Mouse (Mus musculus) liver, embryonic 11.5 days (tissue): Measurements from ENCODE around the gene Asb5. TPM values are rescaled to one million over a fixed set of nuclear protein-coding genes. Genes with fewer than 3 reads are reported as not detected.

Experiments
- ATAC-seq: fragments of 200-750 bp; cut with Nextera tagmentation; replicated peaks from 2 replicates; pipeline ENCODE4 v1.8.0; 2017; ENCODE audit warnings: moderate number of reproducible peaks, mild to moderate bottlenecking, moderate TSS enrichment, moderate library complexity; ENCODE audit not compliant: low FRiP score
- DNase-seq: peaks from one replicate; pipeline ENCODE4 v3.0.0-alpha.2; 2017; ENCODE audit warnings: low spot score
- H3K27ac ChIP-seq: fragments of 300-500 bp; sonication (generic); 2 replicates; pipeline ENCODE4 v1.5.1; 2014; ENCODE audit warnings: mild to moderate bottlenecking, low read depth, low read length, control low read depth
- H3K27me3 ChIP-seq: fragments of 300-500 bp; sonication (generic); replicated peaks from 2 replicates; pipeline ENCODE4 v1.6.1; 2014; ENCODE audit warnings: low read length, mixed read lengths; ENCODE audit not compliant: control insufficient read depth, insufficient read depth
- H3K36me3 ChIP-seq: fragments of 300-500 bp; sonication (generic); 2 replicates; pipeline ENCODE4 v1.6.1; 2014; ENCODE audit warnings: mild to moderate bottlenecking, low read length, moderate library complexity, mixed read lengths; ENCODE audit not compliant: control insufficient read depth, insufficient read depth
- H3K4me1 ChIP-seq: fragments of 300-500 bp; sonication (generic); replicated peaks from 2 replicates; pipeline ENCODE4 v1.6.1; 2014; ENCODE audit warnings: low read length, mixed read lengths; ENCODE audit not compliant: control insufficient read depth, insufficient read depth
- H3K4me2 ChIP-seq: fragments of 300-500 bp; sonication (generic); 2 replicates; pipeline ENCODE4 v1.6.1; 2014; ENCODE audit warnings: mild to moderate bottlenecking, control low read depth, moderate library complexity
- H3K4me3 ChIP-seq: fragments of 300-500 bp; sonication (generic); 2 replicates; pipeline ENCODE4 v1.5.1; 2014; ENCODE audit warnings: low read depth, low read length, control low read depth
- H3K9ac ChIP-seq: fragments of 300-500 bp; sonication (generic); 2 replicates; pipeline ENCODE4 v1.6.1; 2014; ENCODE audit warnings: low read depth, low read length, control low read depth
- H3K9me3 ChIP-seq: fragments of 300-500 bp; sonication (generic); 2 replicates; pipeline ENCODE4 v1.6.1; 2016; ENCODE audit warnings: low read length, inconsistent platforms, mixed read lengths; ENCODE audit not compliant: control insufficient read depth
- WGBS: fragments of 180-500 bp; shearing (Covaris S2); extraction: QIAGEN DNeasy Blood & Tissue Kit; methylation state at CpG from one replicate; pipeline ENCODE4 v1.1.7; 2014; 5-methylcytosine and 5-hydroxymethylcytosine counted together
- polyA plus RNA-seq: library from polyadenylated mRNA; unstranded; fragments of >200 nt; fragmentation: Nextera tagmentation; extraction: Ambion mirVana; gene quantifications from 2 replicates; pipeline ENCODE4 v1.2.1, GENCODE M21; 2014

The Asb5 gene
- polyA plus RNA-seq, 1 experiment from 2014 or later: 6.2 TPM

GRCm38 (mm10) chr8:54520516-54520915, 8.9 kb upstream of the Asb5 start:
- H3K4me1 ChIP-seq: peaks cover 7% of the 10 kb centered on the region; the same call in 1 of the 2 replicates
- no peak overlapping the region for H3K4me2 ChIP-seq
- H3K9ac ChIP-seq: no peak overlapping the region
- no peaks in the 10 kb centered on the region for H3K9me3 ChIP-seq
- H3K27me3 ChIP-seq: no peaks in the 10 kb centered on the region
- peak overlapping the region; percentile 35; the same call in 1 of the 2 replicates for H3K27ac ChIP-seq
- H3K36me3 ChIP-seq: peaks cover 7% of the 10 kb centered on the region; the same call in 1 of the 2 replicates
- ATAC-seq: no peak
- no peak overlapping the region for H3K4me3 ChIP-seq
- 76% methylated on average over 4 of the region's 4 CpGs for WGBS
- DNase-seq: no peak

- H3K4me3 ChIP-seq: no peak overlapping the region
- H3K9me3 ChIP-seq: no peaks in the 10 kb centered on the region
- peaks cover 18% of the 10 kb centered on the region for H3K4me1 ChIP-seq
- no peaks in the 10 kb centered on the region for H3K27me3 ChIP-seq
- ATAC-seq (peak; percentile 57), DNase-seq (no peak)
- H3K36me3 ChIP-seq: peaks cover 10% of the 10 kb centered on the region; the same call in 1 of the 2 replicates
- WGBS: 92% methylated on average over 2 of the region's 2 CpGs
- H3K27ac ChIP-seq: no peak overlapping the region
- no peak overlapping the region for H3K9ac ChIP-seq
- H3K4me2 ChIP-seq: no peak overlapping the region
These were observed 3.8 kb upstream of the Asb5 start for GRCm38 (mm10) chr8:54525606-54526005.

DNA sequence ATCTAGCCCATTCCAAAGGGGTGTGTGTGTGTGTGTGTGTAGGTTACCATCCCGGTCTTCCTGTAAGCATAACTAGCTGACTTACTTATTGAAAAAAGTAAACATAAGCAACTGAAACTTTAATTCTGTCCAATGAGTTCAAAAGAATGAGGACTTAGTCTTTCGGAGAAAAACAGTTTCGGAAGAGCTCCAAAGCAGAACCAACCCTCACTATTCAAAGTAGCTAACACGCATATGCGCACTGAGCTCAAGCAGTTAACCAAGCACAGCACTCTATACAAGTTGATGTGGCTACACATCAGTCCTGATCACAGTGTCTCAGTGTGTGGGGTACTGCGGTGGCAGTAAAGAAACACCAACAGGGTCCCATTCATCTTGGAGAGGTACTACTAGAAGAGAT, 2.7 kb upstream of the Asb5 start:
- WGBS: 98% methylated on average over 6 of the region's 6 CpGs
- no peaks in the 10 kb centered on the region for H3K27me3 ChIP-seq
- no peaks in the 10 kb centered on the region for H3K9me3 ChIP-seq
- H3K4me1 ChIP-seq: peaks cover 14% of the 10 kb centered on the region
- no peak for ATAC-seq
- no peak overlapping the region for H3K27ac ChIP-seq
- no peak overlapping the region for H3K4me3 ChIP-seq
- no peak overlapping the region for H3K9ac ChIP-seq
- no peak for DNase-seq
- no peak overlapping the region for H3K4me2 ChIP-seq
- H3K36me3 ChIP-seq: peaks cover 10% of the 10 kb centered on the region; the same call in 1 of the 2 replicates

- Histone ChIP-seq H3K4me1 (peaks cover 14% of the 10 kb centered on the region), H3K9me3 (no peaks in the 10 kb centered on the region), H3K27me3 (no peaks in the 10 kb centered on the region), H3K27ac (no peak overlapping the region; the same call in 1 of the 2 replicates), H3K36me3 (peaks cover 8% of the 10 kb centered on the region; the same call in 1 of the 2 replicates), H3K4me2 (peak overlapping the region; percentile 75), H3K9ac (peak overlapping the region; percentile 93), H3K4me3 (peak overlapping the region; percentile 89)
- ATAC-seq (no peak), DNase-seq (no peak)
- WGBS: 36% methylated on average over 7 of the region's 7 CpGs
These were observed 809 bp upstream of the Asb5 start for GRCm38 (mm10) chr8:54528571-54528970.

DNA sequence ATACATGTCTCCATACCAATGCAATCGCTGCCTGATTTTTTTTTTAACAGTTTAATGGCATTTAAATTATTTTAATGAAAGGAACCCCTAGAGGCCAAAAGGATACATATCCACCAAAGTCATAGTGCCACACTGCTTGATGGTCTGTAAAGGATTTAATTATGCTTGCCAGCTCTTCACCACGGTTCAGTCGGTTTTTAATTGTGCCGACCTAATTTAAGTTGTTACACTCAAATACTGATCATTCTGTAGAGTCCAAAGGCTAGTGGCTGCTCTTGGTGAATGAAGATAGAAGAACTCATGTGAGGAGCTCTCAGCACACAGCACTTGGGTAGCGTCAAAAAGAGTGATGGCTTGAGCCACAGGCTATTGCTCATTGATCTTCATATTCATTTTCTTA, 5.8 kb downstream of the Asb5 start:
- Histone ChIP-seq H3K27ac (no peak overlapping the region), H3K4me1 (no peaks in the 10 kb centered on the region; the same call in 1 of the 2 replicates)
- 92% methylated on average over 5 of the region's 5 CpGs for WGBS

DNA sequence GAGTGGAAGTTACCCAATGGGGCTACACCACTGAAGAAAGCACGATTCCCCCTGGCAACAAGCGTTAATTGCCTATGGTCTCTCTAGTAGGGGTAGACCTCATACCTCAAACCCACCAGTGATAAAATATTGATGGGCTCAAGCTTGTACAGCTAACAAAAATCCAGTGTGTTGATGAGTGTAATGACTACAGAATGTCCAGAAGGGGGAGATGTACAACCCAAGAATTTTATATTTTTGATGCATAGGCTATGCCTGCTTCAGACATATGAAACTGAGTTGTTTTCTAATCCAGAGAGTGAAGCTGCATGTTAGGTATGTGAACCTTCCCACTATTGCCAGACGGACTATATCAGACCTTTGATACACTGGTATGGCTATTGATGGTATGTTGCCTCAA, 7.9 kb downstream of the Asb5 start:
- no peak for ATAC-seq
- no peak overlapping the region for H3K4me2 ChIP-seq
- H3K9me3 ChIP-seq: no peaks in the 10 kb centered on the region
- H3K36me3 ChIP-seq: no peaks in the 10 kb centered on the region
- WGBS: 90% methylated on average over 3 of the region's 3 CpGs
- no peak for DNase-seq
- H3K4me1 ChIP-seq: no peaks in the 10 kb centered on the region
- no peak overlapping the region for H3K27ac ChIP-seq
- H3K4me3 ChIP-seq: no peak overlapping the region
- no peaks in the 10 kb centered on the region for H3K27me3 ChIP-seq
- no peak overlapping the region for H3K9ac ChIP-seq

More for the DNA sequence above, 5.8 kb downstream of the Asb5 start:
- ATAC-seq (no peak), DNase-seq (no peak)
- H3K4me2 ChIP-seq: no peak overlapping the region
- H3K36me3 ChIP-seq: no peaks in the 10 kb centered on the region
- H3K27me3 ChIP-seq: no peaks in the 10 kb centered on the region
- no peak overlapping the region for H3K9ac ChIP-seq
- no peak overlapping the region for H3K4me3 ChIP-seq
- no peaks in the 10 kb centered on the region for H3K9me3 ChIP-seq

GRCm38 (mm10) chr8:54541331-54541730, 12.0 kb downstream of the Asb5 start:
- no peaks in the 10 kb centered on the region for H3K4me1 ChIP-seq
- no peak for ATAC-seq

DNA sequence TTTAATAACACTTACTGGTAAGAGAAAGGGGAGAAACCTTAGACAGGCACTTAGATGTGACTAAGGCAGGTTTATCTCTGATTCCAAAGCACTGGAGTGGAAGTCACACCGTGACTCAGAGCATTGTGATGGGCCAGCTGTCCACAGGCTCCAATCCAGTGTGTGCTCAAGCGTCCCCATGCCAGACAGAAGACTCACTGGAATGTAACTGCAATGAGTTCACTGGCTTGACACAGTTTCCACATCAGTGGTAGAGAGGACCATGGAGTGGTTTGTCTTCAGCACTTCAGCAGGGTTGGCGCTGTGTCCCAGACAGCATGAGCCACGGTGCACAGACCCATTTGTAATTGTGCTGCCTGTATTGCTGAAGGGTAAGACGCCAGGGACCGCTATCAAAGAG, 19.0 kb downstream of the Asb5 start:
- Histone ChIP-seq H3K4me1 (no peaks in the 10 kb centered on the region), H3K27me3 (no peaks in the 10 kb centered on the region), H3K9ac (no peak overlapping the region), H3K4me2 (no peak overlapping the region), H3K36me3 (no peaks in the 10 kb centered on the region), H3K27ac (no peak overlapping the region), H3K9me3 (no peaks in the 10 kb centered on the region), H3K4me3 (no peak overlapping the region)
- 75% methylated on average over 6 of the region's 6 CpGs for WGBS
- DNase-seq (no peak), ATAC-seq (no peak)

More at GRCm38 (mm10) chr8:54541331-54541730, 12.0 kb downstream of the Asb5 start:
- H3K36me3 ChIP-seq: no peaks in the 10 kb centered on the region
- no peak overlapping the region for H3K27ac ChIP-seq
- no peak overlapping the region for H3K9ac ChIP-seq
- H3K9me3 ChIP-seq: no peaks in the 10 kb centered on the region
- no peak overlapping the region for H3K4me2 ChIP-seq
- 63% methylated on average over 1 of the region's 1 CpGs for WGBS
- H3K4me3 ChIP-seq: no peak overlapping the region
- no peak for DNase-seq
- no peaks in the 10 kb centered on the region for H3K27me3 ChIP-seq

GRCm38 (mm10) chr8:54550026-54550574, 20.7 kb downstream of the Asb5 start:
- Histone ChIP-seq H3K4me2 (no peak overlapping the region), H3K27ac (no peak overlapping the region), H3K9ac (no peak overlapping the region), H3K36me3 (no peaks in the 10 kb centered on the region), H3K27me3 (no peaks in the 10 kb centered on the region), H3K9me3 (no peaks in the 10 kb centered on the region), H3K4me1 (no peaks in the 10 kb centered on the region), H3K4me3 (no peak overlapping the region)
- DNase-seq: no peak
- 89% methylated on average over 12 of the region's 12 CpGs for WGBS
- no peak for ATAC-seq
